Mouse (Mus musculus) right cerebral cortex, postnatal 25 days (tissue): Measurements from ENCODE around the gene Mast4.

Experiments used
- DNase-seq: peaks from one replicate; pipeline ENCODE4 v3.0.0; 2022

Mast4 gene

GRCm38 (mm10) chr13:102774786-102775201 is 559.5 kb downstream of the Mast4 start:
- no peak for DNase-seq

- DNase-seq, result no peak
These were observed 561.1 kb downstream of the Mast4 start for GRCm38 (mm10) chr13:102773169-102773568.

GRCm38 (mm10) chr13:102770194-102770593 is 564.1 kb downstream of the Mast4 start:
- DNase-seq, result no peak

DNA sequence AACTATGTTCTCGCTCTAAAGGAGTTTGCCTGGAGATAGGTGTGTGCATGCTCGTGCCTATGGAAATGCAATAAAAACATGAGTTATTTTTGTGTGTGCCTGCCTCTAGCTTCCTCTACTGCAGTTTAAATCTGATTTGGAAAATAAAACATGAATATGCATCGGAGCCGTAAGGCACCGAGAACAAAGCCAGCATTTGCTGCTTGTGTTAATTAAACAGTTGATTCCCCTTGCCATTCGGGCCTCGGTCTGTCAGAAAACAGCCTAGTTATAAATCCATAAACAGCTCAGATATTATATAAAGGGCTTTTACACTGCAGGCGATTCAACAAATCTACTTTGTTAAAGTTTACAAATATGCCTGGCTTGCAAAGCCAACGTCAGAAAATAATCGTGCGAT is 565.8 kb downstream of the Mast4 start:
- DNase-seq, result no peak

DNA sequence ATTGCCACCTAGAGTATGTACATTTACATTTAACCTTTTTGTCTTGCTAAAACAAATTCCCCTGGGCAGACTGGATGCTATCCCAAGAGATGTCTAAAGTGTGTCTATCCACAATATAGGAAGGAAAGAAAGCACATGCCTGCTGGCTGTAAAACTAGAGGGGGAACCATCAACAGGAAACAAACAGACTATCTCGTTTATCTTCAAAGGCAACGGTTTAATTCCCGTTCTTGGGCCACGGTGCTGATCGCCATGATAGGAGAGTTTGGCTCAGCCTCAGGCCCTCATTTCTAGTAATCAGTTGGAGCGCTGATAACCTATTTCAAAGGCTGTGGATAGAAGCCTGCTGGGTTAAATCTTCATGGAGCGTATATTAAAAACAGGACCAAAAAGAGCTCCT is 567.2 kb downstream of the Mast4 start:
- DNase-seq, result no peak

DNA sequence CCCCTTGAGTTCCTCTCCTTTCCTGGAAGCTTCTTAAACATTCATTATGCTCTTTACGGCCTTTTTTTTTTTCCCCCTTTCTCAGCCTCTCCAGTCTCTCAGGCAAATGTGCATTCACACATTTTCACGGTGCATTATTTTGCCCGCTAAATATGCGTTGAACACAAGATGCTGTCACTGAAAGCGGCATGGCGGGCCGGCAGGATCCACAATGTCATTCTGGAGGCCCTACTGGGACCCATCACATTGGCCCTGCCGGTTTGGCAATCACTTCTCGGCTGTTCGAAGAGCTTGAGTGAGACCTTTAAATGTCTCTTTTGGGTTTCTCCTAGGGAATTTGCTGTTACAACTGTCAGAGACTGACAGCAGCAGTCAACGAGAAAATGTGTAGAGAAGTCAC is 569.1 kb downstream of the Mast4 start:
- no peak for DNase-seq

- no peak for DNase-seq
These were observed 570.1 kb downstream of the Mast4 start for GRCm38 (mm10) chr13:102764218-102764617.

- no peak for DNase-seq
These were observed 572.1 kb downstream of the Mast4 start for GRCm38 (mm10) chr13:102762203-102762602.

DNA sequence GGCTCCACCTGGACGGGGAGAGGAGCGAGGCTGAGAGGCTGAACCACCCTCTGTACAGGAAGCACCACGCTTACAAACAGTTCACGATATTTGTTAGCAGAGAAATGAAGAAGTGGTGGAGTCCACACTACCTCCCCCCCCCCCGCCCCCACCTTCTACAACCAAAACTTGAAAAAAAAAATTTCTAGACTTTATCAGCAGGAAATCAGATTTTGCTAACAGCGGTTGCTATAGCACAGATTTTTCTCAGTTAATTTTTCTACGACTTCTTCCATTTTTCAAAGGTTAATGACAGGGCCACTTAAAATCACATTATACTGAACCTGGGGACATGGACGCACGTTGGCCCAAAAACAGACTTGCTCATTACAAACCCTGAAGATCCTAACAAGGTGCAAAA is 572.9 kb downstream of the Mast4 start:
- DNase-seq, result no peak

DNA sequence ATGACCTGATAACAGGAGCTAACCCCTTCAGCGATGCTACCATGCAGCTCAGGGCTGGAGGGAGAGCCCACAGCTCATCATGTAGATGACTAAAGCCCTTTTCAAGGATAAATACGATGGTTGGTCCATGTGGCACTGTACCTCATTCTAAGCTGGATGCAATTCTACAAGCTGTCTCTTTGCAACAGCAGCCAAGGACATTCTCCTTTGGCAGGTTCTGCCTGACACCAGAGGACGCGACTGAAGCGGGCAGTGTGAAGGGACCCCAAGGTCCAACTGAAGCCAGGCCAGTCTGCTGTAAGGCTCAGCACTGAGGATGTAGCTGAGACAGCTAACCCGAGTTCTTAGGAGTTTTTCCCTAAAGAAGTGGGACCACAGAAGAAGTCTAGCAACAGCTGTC is 576.3 kb downstream of the Mast4 start:
- no peak for DNase-seq

GRCm38 (mm10) chr13:102756071-102756470 is 578.2 kb downstream of the Mast4 start:
- no peak for DNase-seq

- no peak for DNase-seq
These were observed 579.2 kb downstream of the Mast4 start for GRCm38 (mm10) chr13:102755124-102755523.

DNA sequence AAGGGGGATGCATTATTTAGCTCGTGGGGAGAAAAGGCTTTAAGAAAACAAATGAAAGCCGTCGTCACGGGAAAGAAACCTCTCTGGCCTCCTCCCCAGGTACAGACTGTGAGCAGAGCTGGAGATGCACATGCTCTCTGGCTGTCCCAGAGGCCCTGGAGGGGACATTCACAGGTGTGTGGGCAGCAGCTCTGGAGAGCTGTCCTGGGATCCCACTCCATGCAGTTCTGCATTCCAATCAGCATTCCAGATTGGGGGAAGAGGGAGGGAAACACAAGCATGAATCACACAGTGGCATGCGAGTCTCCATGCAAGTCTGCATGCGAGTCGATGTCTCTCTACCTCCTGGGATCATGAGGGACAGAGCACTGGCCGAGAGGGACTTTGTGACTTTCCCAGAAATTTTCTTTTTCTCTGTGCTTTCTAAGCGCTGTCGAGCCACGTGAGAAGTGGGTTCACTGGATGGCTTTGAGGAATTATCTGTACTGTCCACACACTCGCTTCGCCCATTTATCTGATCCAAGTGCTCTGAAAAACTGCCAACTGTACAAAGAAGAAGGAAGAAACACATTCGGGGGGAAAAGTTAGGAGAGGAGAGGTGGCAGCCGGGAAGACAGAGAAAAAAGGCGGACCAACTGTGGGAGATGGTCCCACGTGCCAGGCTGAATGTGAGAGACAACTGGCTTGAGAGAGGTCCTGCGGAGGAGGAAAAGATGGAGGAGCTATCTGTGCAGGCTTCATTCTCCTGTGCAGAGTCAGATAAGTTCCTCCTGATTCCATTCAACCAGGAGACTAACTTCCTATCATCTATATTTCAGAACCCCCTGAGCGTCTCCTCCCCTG is 580.4 kb downstream of the Mast4 start:
- DNase-seq, result no peak

GRCm38 (mm10) chr13:102749891-102750290 is 584.4 kb downstream of the Mast4 start:
- DNase-seq, result no peak

GRCm38 (mm10) chr13:102749194-102749593 is 585.1 kb downstream of the Mast4 start:
- no peak for DNase-seq

DNA sequence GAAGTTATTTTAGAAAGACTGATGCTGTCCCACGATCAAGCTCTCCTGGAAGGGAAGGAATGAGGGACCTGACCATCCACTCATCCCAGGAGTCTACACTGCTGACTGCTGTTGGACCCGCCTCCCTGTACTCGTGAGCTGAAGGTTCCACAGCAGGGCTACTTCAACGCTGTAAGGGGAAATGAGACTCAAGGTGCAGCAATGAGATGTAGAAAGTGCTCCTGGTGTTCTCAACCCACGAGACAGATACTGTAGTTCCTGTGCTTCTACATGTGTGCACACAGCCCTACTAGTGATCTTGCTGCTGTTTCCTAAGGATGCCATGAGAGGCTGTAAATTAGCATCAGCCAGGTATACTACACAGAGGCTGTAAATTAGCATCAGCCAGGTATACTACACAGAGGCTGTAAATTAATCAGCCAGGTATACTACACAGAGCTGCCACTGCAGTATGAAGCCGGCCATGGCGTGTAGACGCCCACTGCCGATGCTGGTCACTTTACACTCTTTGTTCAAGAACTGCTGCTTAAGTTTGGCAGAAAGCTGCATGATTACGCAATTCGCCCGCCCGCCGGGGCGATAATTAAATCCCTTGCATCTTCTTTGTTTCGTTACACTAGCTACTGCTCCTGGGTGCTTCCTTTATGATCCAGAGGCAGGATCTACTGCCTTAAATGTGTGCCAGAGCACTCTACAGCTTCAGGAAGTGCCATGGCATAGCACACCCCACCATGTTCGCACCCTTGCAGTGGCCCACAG is 587.3 kb downstream of the Mast4 start:
- peak; percentile 65 for DNase-seq

DNA sequence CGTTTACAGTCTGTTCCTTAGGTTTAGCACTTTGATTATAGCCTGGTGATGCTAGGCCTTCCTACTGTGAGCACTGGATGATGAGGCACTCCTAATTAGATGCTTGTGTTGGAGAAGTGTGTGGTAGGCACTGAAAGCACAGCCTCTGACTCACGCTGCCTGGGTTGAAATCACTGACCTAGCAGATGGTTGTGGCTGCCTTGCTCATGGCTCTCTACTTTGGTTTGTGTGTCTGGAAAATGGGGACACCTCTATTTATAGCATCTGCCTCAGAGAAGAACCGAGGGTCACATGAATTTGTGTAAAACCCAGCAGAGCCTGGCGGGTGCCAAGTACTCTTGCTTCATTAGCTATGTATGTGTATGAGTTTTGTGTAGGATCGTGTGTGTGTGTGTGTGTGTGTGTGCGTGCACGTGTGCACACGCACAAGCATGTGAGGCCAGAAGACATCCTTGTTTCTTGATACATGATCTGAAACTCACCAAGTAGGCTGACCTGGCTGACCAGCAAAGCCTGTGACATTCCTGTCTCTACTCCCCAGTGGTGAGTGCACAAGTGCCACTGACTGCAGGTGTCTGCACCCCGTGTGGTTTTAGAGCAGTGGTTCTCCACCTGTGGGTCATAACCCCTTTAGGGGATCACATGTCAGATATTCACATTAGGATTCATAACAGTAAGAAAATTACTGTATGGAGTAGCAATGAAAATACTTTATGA is 588.5 kb downstream of the Mast4 start:
- DNase-seq, result peak; percentile 55

- no peak for DNase-seq
These were observed 589.1 kb downstream of the Mast4 start for GRCm38 (mm10) chr13:102745270-102745600.

- DNase-seq, result peak; percentile 48
These were observed 589.6 kb downstream of the Mast4 start for GRCm38 (mm10) chr13:102744481-102745269.

DNA sequence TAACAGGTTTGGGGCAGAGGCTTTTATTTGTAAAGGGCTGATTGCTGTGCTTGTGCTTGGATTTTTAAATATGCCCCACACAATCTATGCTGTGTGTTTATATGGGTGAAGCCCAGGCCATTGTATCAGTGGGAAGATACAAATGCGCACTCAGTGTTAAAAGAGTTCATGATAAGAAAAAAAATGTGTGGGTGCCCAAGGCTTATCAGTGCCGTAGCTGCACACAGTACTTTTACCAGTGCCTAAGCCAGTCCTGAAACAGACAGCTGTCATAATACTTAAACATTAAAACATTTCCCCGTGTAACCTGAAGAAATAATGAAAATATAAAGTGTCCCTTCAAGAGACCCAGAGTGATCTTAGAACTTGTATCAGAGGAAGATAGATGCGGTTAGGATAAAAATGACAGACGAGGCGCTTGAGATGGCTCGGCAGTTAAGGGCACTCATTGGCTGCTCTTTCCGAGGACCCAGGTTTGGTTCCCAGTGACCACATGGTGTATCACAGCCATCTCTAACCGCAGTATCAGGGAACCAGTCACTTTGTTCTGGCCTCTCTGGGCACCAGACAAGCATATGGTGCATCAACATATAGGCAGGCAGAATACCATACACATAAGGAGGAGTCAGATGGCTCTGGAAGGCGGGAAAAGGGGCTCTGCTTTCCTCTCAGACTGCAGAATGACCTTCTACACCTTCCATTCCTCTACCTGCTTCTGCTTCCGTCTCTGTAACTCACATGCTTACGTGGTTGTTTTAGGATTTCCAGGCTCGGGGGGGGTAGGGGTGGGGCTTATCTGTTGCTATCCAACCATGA is 594.4 kb downstream of the Mast4 start:
- no peak for DNase-seq

DNA sequence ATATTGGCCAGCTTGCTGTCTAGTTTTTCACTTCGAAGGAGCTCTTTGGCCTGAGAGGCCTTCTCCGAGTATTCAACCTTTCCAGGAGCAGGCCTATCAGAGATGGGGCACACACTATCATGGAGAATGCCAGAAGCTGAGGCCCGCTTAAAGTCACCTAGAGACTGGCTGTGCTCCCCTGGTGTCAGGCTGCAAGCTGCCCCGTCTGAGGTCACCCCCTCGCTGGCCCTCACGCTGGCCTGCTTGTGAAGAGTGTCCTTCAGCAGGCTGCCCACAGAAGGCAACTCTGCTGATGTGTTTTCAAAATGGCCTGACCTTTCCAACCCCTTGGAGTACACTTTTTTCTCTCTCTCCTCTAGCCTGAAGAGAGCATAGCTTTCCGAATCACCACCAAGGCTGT is 596.5 kb downstream of the Mast4 start:
- no peak for DNase-seq

DNA sequence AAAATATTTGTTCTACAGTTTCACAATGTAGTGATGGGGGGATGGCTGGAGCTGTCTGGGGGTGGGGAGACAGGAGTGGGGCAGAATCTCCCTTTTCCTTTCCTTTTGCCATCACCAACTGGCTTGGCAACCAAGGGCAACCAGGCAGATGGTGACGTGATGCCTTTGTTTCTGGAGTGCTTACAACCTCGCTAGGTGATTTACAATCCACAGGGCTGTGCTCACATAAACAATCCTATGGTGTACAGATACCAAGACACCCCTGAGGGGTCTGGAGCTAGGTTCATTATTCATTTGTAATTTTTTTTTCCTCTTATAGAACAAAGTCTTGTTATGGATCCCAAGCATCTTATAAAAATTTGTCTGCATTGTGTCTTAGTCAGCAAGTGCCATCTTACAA is 601.2 kb downstream of the Mast4 start:
- no peak for DNase-seq
